8 mouse cellular contexts compared by ENCODE assay signal in the genomic region with DNA sequence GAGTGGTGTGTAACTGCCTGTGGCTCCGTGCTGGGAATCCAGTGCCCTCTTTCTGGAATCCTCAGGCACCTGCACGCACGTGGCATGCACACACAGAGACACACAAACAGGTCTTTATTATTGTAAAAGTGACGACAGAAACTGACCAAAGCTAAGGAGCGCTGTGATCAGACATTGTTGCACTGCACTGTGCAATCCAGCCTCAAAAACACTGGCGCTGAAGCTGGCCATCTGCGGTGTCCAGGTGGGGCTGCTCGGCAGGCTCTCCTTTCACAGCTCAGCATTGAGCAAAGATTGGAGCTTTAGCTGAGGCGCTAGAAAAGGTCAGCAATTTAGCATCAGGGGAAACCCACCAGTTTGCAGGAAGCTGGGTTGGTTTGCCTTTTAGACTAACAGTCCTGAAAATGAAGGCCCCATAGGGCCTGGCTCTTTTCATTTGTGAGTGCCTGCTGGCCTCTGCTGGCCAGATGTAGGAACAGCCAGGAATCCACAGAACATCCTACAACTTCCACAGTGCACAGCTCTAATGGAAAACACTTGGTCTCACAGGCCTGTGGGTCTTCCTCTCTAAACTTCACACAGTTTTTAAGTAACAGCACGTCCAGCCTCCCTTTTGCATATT. TPM values are rescaled to one million over a fixed set of nuclear protein-coding genes. Genes with fewer than 3 reads are reported as not detected.
DNase-seq lines count a peak whose midpoint lies in the region; ATAC-seq and TF ChIP-seq lines count a peak whose summit lies in the region.

No protein-coding gene starts in this region.

- no peaks in the 10 kb centered on the region for H3K36me3 ChIP-seq in C2C12 (ENCODE audit: control insufficient read depth, insufficient read depth)
- no peaks in the 10 kb centered on the region for H3K36me3 ChIP-seq in limb, embryonic 10.5 days

- 67% methylated on average over 10 of the region's 10 CpGs for WGBS in limb, embryonic 10.5 days

- no peaks in the 10 kb centered on the region for H3K79me3 ChIP-seq in C2C12 (ENCODE audit: low read depth)

- H3K4me3 ChIP-seq in C2C12 (ENCODE audit: insufficient read depth, poor library complexity, severe bottlenecking), result no peak overlapping the region
- H3K4me3 ChIP-seq in limb, embryonic 10.5 days, result no peak overlapping the region

- intact Hi-C loops in gastrocnemius, postnatal 36 days (cut with DNase I), result loop anchor here (10.0 kb wide), 1 partner anchor 498 kb away; no protein-coding TSS in a partner anchor

- DNase-seq in ZHBTc4 (ENCODE audit: low read depth, low spot score), result peak; percentile 76
- DNase-seq in embryo, embryonic 10 days (ENCODE audit: low spot score), result peak; percentile 72
- DNase-seq in gastrocnemius, postnatal 36 days, result peak; percentile 43 to 49
- peak; percentile 80 for DNase-seq in kidney, adult 18-20 months
- DNase-seq in limb, embryonic 10.5 days (ENCODE audit: low spot score), result peak; percentile 78
- peak; percentile 75 for DNase-seq in testis, postnatal 10 days (ENCODE audit: low spot score)

- H3ac ChIP-seq in C2C12 (ENCODE audit: control insufficient read depth, insufficient read length, low read depth), result no peak overlapping the region

- peak overlapping the region; percentile 7; the same call in 1 of the 2 replicates for H3K27ac ChIP-seq in limb, embryonic 10.5 days

- no peaks in the 10 kb centered on the region for H3K9me3 ChIP-seq in limb, embryonic 10.5 days (replicated peaks)

- no peaks in the 10 kb centered on the region for H3K27me3 ChIP-seq in C2C12 (ENCODE audit: control insufficient read depth, insufficient read depth, insufficient read length)
- no peaks in the 10 kb centered on the region for H3K27me3 ChIP-seq in limb, embryonic 10.5 days (ENCODE audit: low read depth, poor library complexity, severe bottlenecking)

- peak; percentile 59 for ATAC-seq in monocyte, adult 5-6 weeks (replicated peaks; ENCODE audit: insufficient number of reproducible peaks, low FRiP score, low TSS enrichment, poor library complexity, severe bottlenecking)

- peak; percentile 32 for TF ChIP-seq CTCF in C2C12 (IDR thresholded peaks at IDR 0.05; ENCODE audit: control insufficient read depth, insufficient read depth, insufficient read length)

- H3K4me1 ChIP-seq in limb, embryonic 10.5 days, result peaks cover 8% of the 10 kb centered on the region; the same call in 1 of the 2 replicates

- H3K79me2 ChIP-seq in C2C12 (ENCODE audit: control insufficient read depth, insufficient read depth), result no peaks in the 10 kb centered on the region

TF ChIP-seq in C2C12, 6 proteins besides CTCF, POLR2A, EP300 and RAD21:
- TF ChIP-seq MYOD1 (IDR thresholded peaks at IDR 0.05; ENCODE audit: control insufficient read depth, insufficient read length, low read depth) (no peak), MYOG (IDR thresholded peaks at IDR 0.05; ENCODE audit: control insufficient read depth, extremely low read depth, insufficient read length) (no peak), FOSL1 (IDR thresholded peaks at IDR 0.05; ENCODE audit: insufficient read depth, low read length, poor library complexity, severe bottlenecking) (no peak), MAX (IDR thresholded peaks at IDR 0.05) (no peak), CEBPB (IDR thresholded peaks at IDR 0.05; ENCODE audit: low read depth) (no peak), USF1 (IDR thresholded peaks at IDR 0.05; ENCODE audit: low read depth) (no peak)
TF ChIP-seq in C2C12: peak in this region for 0.

RNA-seq across cellular contexts. Expression of gene Mab21l3, which starts 36.3 kb away (rescaled TPM):
- polyA plus RNA-seq in C2C12 (2012; fragmentation: generic; extraction: Trizol), result 0.57 TPM
- total RNA-seq in gastrocnemius, postnatal 36 days (2021), result not detected
- polyA plus RNA-seq in limb, embryonic 10.5 days (2016; fragmentation: Nextera tagmentation; extraction: Ambion mirVana), result 0.31 and 1.0 TPM in 2 replicates
- total RNA-seq in monocyte, adult 5-6 weeks (2017), result not detected in 3 replicates
